Mouse (Mus musculus): ENCODE measurements at regions not wholly inside any gene's neighbourhood (a gene's known extent, or its start where the extent isn't known, plus 50 kb on each side); places are given as distances from the start of the nearest gene placed in this dataset.

GRCm38 (mm10) chr17:89505288-89505687, 304.8 kb upstream of the Fshr start:
- TF ChIP-seq POLR2A (IDR thresholded peaks at IDR 0.05; ENCODE audit: extremely low read depth, insufficient read depth, low read length) (no peak), CTCF (IDR thresholded peaks at IDR 0.05; ENCODE audit: low read depth, low read length) (no peak)

Measured in liver, adult 2 months (tissue).